Mouse (Mus musculus): ENCODE measurements around the gene Kcnk3. TPM values are rescaled to one million over a fixed set of nuclear protein-coding genes. Genes with fewer than 3 reads are reported as not detected.

The Kcnk3 gene
- polyA plus RNA-seq, 1 experiment from 2014 or later = 16.5 TPM

DNA sequence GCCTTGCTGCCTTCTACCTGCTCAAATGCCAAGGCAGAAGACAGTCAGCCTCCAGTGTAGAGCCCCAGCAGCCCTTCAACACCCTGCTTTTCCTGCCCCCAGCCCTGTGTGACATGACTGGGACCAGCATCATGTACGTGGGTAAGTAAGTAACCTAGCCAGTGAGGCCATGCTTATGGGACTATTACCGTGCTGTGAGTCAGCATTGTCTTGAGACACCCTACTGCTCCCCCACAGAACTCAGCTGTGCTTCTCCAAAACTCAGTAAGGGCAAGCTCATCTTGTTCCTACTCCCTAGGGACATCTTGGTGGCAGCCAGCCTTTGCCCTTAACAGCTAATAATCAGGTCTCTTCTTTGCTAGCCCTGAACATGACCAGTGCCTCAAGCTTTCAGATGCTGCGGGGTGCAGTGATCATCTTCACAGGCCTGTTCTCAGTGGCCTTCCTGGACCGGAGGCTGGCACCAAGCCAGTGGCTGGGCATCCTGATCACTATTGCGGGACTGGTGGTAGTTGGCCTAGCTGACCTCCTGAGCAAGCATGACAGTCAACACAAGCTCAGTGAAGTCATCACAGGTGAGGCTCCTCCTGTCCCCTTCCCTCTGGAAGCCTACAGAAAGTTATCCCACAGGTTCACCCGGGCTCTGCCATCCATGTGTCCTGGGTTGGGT, 67.7 kb downstream of the Kcnk3 start:
- WGBS = 86% methylated on average over 6 of the region's 6 CpGs
- H3K4me3 ChIP-seq = no peak overlapping the region
- H3K9ac ChIP-seq = no peak overlapping the region
- H3K27ac ChIP-seq = no peak overlapping the region
- no peak for ATAC-seq (replicated peaks; ENCODE audit: insufficient number of reproducible peaks, insufficient read depth, low FRiP score, low read depth)
- no peaks in the 10 kb centered on the region for H3K9me3 ChIP-seq (replicated peaks)
- peaks cover 6% of the 10 kb centered on the region; the same call in 1 of the 2 replicates for H3K4me1 ChIP-seq (replicated peaks)
- H3K36me3 ChIP-seq = peaks cover 36% of the 10 kb centered on the region; the same call in 1 of the 2 replicates
- no peaks in the 10 kb centered on the region for H3K27me3 ChIP-seq
- no peak overlapping the region for H3K4me2 ChIP-seq

GRCm38 (mm10) chr5:30659042-30659441, 71.1 kb downstream of the Kcnk3 start:
- H3K36me3 ChIP-seq = peaks cover 33% of the 10 kb centered on the region; the same call in 1 of the 2 replicates
- H3K27me3 ChIP-seq = no peaks in the 10 kb centered on the region
- H3K9ac ChIP-seq = no peak overlapping the region
- no peak overlapping the region for H3K4me3 ChIP-seq
- H3K4me1 ChIP-seq (replicated peaks) = no peaks in the 10 kb centered on the region; the same call in 1 of the 2 replicates
- H3K27ac ChIP-seq = no peak overlapping the region
- ATAC-seq (replicated peaks; ENCODE audit: insufficient number of reproducible peaks, insufficient read depth, low FRiP score, low read depth) = no peak
- H3K4me2 ChIP-seq = no peak overlapping the region
- H3K9me3 ChIP-seq (replicated peaks) = no peaks in the 10 kb centered on the region; the same call in 1 of the 2 replicates
- 75% methylated on average over 4 of the region's 4 CpGs for WGBS

GRCm38 (mm10) chr5:30660278-30660677, 72.3 kb downstream of the Kcnk3 start:
- Histone ChIP-seq H3K27ac (no peak overlapping the region), H3K4me2 (no peak overlapping the region), H3K9me3 (replicated peaks) (no peaks in the 10 kb centered on the region; the same call in 1 of the 2 replicates), H3K36me3 (peaks cover 28% of the 10 kb centered on the region; the same call in 1 of the 2 replicates), H3K4me1 (replicated peaks) (no peaks in the 10 kb centered on the region), H3K27me3 (no peaks in the 10 kb centered on the region), H3K4me3 (no peak overlapping the region), H3K9ac (no peak overlapping the region)
- WGBS = 88% methylated on average over 1 of the region's 1 CpGs
- ATAC-seq (replicated peaks; ENCODE audit: insufficient number of reproducible peaks, insufficient read depth, low FRiP score, low read depth) = no peak

GRCm38 (mm10) chr5:30660813-30661212, 72.8 kb downstream of the Kcnk3 start:
- H3K4me3 ChIP-seq = no peak overlapping the region
- peaks cover 22% of the 10 kb centered on the region; the same call in 1 of the 2 replicates for H3K36me3 ChIP-seq
- H3K27me3 ChIP-seq = no peaks in the 10 kb centered on the region
- H3K9me3 ChIP-seq (replicated peaks) = no peaks in the 10 kb centered on the region; the same call in 1 of the 2 replicates
- 91% methylated on average over 5 of the region's 5 CpGs for WGBS
- H3K4me1 ChIP-seq (replicated peaks) = peaks cover under 1% of the 10 kb centered on the region; the same call in 1 of the 2 replicates
- no peak overlapping the region for H3K4me2 ChIP-seq
- ATAC-seq (replicated peaks; ENCODE audit: insufficient number of reproducible peaks, insufficient read depth, low FRiP score, low read depth) = no peak
- H3K27ac ChIP-seq = no peak overlapping the region
- H3K9ac ChIP-seq = no peak overlapping the region

DNA sequence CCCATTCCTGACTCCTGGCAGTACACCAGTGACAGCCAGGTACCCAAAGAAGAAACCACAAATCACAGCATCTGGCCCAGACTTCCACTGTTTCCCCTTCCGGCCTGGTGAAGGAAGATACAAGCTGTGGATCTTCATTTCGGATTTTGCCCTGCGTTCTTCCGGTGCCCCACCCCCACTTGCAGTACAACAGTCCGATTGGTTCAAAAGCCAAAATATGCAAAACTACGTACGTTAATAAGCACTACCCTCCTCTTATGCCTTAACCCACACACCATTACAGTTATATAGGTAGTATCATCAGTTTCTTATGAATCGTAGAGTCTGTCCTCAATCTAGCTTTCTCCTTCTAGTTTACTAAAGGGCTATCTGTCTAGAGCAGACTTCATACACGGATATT, 77.4 kb downstream of the Kcnk3 start:
- WGBS = 90% methylated on average over 9 of the region's 9 CpGs
- Histone ChIP-seq H3K27ac (no peak overlapping the region), H3K9ac (no peak overlapping the region), H3K36me3 (no peaks in the 10 kb centered on the region), H3K4me2 (no peak overlapping the region), H3K4me1 (replicated peaks) (peaks cover 27% of the 10 kb centered on the region), H3K9me3 (replicated peaks) (no peaks in the 10 kb centered on the region; the same call in 1 of the 2 replicates), H3K27me3 (no peaks in the 10 kb centered on the region), H3K4me3 (no peak overlapping the region)
- no peak for ATAC-seq (replicated peaks; ENCODE audit: insufficient number of reproducible peaks, insufficient read depth, low FRiP score, low read depth)

GRCm38 (mm10) chr5:30665968-30666367, 78.0 kb downstream of the Kcnk3 start:
- H3K4me3 ChIP-seq = peak overlapping the region; percentile 94
- no peak for ATAC-seq (replicated peaks; ENCODE audit: insufficient number of reproducible peaks, insufficient read depth, low FRiP score, low read depth)
- H3K9ac ChIP-seq = peak overlapping the region; percentile 55
- WGBS = 34% methylated on average over 6 of the region's 6 CpGs
- peaks cover 27% of the 10 kb centered on the region for H3K4me1 ChIP-seq (replicated peaks)
- no peaks in the 10 kb centered on the region for H3K27me3 ChIP-seq
- H3K4me2 ChIP-seq = peak overlapping the region; percentile 80
- H3K36me3 ChIP-seq = 0 out of 2 replicates have a peak, but pooled peaks cover 1% of the 10 kb centered on the region
- H3K27ac ChIP-seq = peak overlapping the region; percentile 94
- H3K9me3 ChIP-seq (replicated peaks) = no peaks in the 10 kb centered on the region; the same call in 1 of the 2 replicates

- peak within 1 kb of the TSS; percentile 80 for H3K4me2 ChIP-seq
- H3K4me1 ChIP-seq (replicated peaks) = peaks cover 27% of the 10 kb centered on the region
- H3K27me3 ChIP-seq = no peaks in the 10 kb centered on the region
- H3K9me3 ChIP-seq (replicated peaks) = no peaks in the 10 kb centered on the region
- peak within 1 kb of the TSS; percentile 94 for H3K27ac ChIP-seq
- peak within 1 kb of the TSS; percentile 94 for H3K4me3 ChIP-seq
- ATAC-seq (replicated peaks; ENCODE audit: insufficient number of reproducible peaks, insufficient read depth, low FRiP score, low read depth) = peak; percentile 93
- WGBS = under 1% methylated on average over 40 of the region's 40 CpGs
- H3K36me3 ChIP-seq = 0 out of 2 replicates have a peak, but pooled peaks cover 4% of the 10 kb centered on the region
- H3K9ac ChIP-seq = peak within 1 kb of the TSS; percentile 81
Measured at GRCm38 (mm10) chr5:30666391-30667195, 78.6 kb downstream of the Kcnk3 start, which contains the start of gene Cenpa. Gene Cenpa (plus strand): TSS chr5:30666777.

DNA sequence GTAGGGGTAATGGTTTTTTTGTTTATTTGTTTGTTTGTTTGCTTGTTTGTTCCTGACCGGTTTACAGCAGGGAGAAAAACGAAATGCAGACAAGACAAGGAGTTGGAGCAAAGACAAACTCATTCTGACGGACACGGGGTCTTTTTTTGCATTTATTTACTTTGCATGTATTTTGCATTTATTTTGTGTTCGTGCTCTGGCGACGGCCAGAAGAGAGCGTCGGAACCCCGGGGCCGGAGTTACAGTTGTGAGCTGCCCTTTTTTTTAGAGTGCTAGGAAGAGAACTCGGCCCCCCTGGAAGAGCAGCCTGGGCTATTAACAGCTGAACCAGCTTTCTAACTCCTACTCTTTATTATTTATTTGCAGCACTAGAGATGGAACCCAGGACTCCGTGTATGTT, 79.2 kb downstream of the Kcnk3 start:
- Histone ChIP-seq H3K27ac (peak overlapping the region; percentile 81), H3K27me3 (no peaks in the 10 kb centered on the region), H3K4me1 (replicated peaks) (peaks cover 27% of the 10 kb centered on the region), H3K4me3 (peak overlapping the region; percentile 94), H3K4me2 (peak overlapping the region; percentile 80), H3K36me3 (peaks cover 9% of the 10 kb centered on the region), H3K9me3 (replicated peaks) (no peaks in the 10 kb centered on the region), H3K9ac (peak overlapping the region; percentile 81)
- ATAC-seq (replicated peaks; ENCODE audit: insufficient number of reproducible peaks, insufficient read depth, low FRiP score, low read depth) = no peak
- WGBS = under 1% methylated on average over 13 of the region's 13 CpGs

- no peak for ATAC-seq (replicated peaks; ENCODE audit: insufficient number of reproducible peaks, insufficient read depth, low FRiP score, low read depth)
- Histone ChIP-seq H3K9ac (peak overlapping the region; percentile 81), H3K9me3 (replicated peaks) (no peaks in the 10 kb centered on the region), H3K4me1 (replicated peaks) (peaks cover 27% of the 10 kb centered on the region), H3K4me3 (peak overlapping the region; percentile 94), H3K27me3 (no peaks in the 10 kb centered on the region), H3K36me3 (peaks cover 13% of the 10 kb centered on the region), H3K27ac (no peak overlapping the region), H3K4me2 (peak overlapping the region; percentile 80)
- 2% methylated on average over 3 of the region's 3 CpGs for WGBS
Measured at GRCm38 (mm10) chr5:30667686-30668085, 79.7 kb downstream of the Kcnk3 start.

DNA sequence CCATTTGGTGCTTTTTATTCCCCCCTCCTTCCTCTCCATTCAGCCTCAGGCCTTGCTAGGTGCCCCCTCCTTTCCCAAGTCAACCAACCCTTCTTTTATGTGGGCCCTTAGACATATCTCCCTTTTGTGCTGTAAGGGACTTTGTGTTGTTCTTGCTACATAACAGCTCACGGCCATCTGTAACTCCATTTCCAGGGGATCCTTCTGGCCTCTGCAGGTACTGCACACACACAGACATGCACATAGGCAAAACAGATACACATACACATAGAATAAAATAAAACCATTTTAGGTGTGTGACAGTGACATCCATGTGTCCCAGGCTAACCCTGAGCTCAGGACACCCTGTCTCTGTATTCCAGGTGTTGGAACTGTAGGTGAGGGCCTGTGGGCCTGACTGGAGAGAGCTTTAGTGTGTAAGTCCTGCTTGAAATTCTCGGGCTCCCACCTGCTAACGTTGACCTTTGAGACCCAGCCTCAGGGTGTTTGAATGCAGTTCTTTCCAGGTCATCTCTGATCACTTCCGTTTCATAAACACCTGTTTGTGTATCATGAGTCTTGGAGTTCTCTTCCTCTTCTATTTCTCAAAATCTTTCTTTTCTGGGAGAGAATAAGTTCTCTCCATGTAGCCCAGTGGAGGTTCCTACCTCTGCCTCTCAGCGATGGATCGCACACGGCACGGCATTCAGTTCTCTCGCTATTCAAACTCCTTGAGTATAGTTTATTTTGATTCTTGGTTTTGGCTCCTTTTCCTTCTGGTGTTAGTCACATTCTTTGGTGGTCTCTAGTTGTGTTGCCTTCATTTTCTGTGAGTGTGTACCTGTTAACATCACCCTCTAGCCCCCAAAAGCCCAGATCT, 80.9 kb downstream of the Kcnk3 start:
- peak overlapping the region; percentile 12; the same call in 1 of the 2 replicates for H3K4me3 ChIP-seq

More for the DNA sequence above, 80.9 kb downstream of the Kcnk3 start:
- 90% methylated on average over 9 of the region's 9 CpGs for WGBS
- Histone ChIP-seq H3K4me2 (peak overlapping the region; percentile 80), H3K36me3 (peaks cover 24% of the 10 kb centered on the region), H3K9me3 (replicated peaks) (no peaks in the 10 kb centered on the region), H3K27me3 (no peaks in the 10 kb centered on the region), H3K9ac (no peak overlapping the region), H3K4me1 (replicated peaks) (peaks cover 27% of the 10 kb centered on the region), H3K27ac (no peak overlapping the region)
- ATAC-seq (replicated peaks; ENCODE audit: insufficient number of reproducible peaks, insufficient read depth, low FRiP score, low read depth) = no peak
